Mouse (Mus musculus) frontal cortex, postnatal 10 days (tissue): ENCODE data around the gene Cldn12.

Experiments used
- DNase-seq, 2 experiments: peaks; one replicate each; pipeline ENCODE4 v3.0.0; 2022; ENCODE audit warnings: low spot score in 2 of 2, mixed read lengths in 1 of 2

Gene Cldn12

GRCm38 (mm10) chr5:5494269-5495005 lies 20.3 kb downstream of the Cldn12 start:
- DNase-seq, result no peak

GRCm38 (mm10) chr5:5492163-5492562 lies 22.6 kb downstream of the Cldn12 start:
- DNase-seq, result no peak

- no peak for DNase-seq
These were observed 28.7 kb downstream of the Cldn12 start for GRCm38 (mm10) chr5:5486071-5486470.

- no peak for DNase-seq
These were observed 31.4 kb downstream of the Cldn12 start for GRCm38 (mm10) chr5:5483254-5483858.

- no peak for DNase-seq
These were observed 33.1 kb downstream of the Cldn12 start for GRCm38 (mm10) chr5:5481662-5482061.

- no peak for DNase-seq
These were observed 35.7 kb downstream of the Cldn12 start, which contains the start of gene 1700015F17Rik for GRCm38 (mm10) chr5:5479043-5479442. 1700015F17Rik (minus strand) TSS chr5:5479143.

GRCm38 (mm10) chr5:5476133-5476532 lies 38.6 kb downstream of the Cldn12 start:
- DNase-seq, result no peak

- DNase-seq, result no peak
These were observed 49.5 kb downstream of the Cldn12 start for GRCm38 (mm10) chr5:5465256-5465655.
